Mouse (Mus musculus) left cerebral cortex, postnatal 10 days (tissue): Measurements from ENCODE around the gene Hdac4. TPM values are rescaled to one million over a fixed set of nuclear protein-coding genes. Genes with fewer than 3 reads are reported as not detected.

Experiments used
- DNase-seq, 2 experiments: peaks; one replicate each; pipeline ENCODE4 v3.0.0; 2021 to 2022; ENCODE audit warnings: low spot score in 2 of 2, mixed read lengths in 1 of 2; ENCODE audit errors: extremely low spot score in 1 of 2
- intact Hi-C: fragments of 180-260 bp; cut with DNase I; formaldehyde crosslinking; loops from one replicate; pipeline ENCODE4 v1.15.1; 2025
- total RNA-seq, 2 experiments: library from RNA; stranded (reverse); gene quantifications; 2 replicates each; pipeline ENCODE4 v1.2.3; 2021

Hdac4 gene
- total RNA-seq, 2 experiments from 2014 or later = 98.1 to 98.7 TPM

DNA sequence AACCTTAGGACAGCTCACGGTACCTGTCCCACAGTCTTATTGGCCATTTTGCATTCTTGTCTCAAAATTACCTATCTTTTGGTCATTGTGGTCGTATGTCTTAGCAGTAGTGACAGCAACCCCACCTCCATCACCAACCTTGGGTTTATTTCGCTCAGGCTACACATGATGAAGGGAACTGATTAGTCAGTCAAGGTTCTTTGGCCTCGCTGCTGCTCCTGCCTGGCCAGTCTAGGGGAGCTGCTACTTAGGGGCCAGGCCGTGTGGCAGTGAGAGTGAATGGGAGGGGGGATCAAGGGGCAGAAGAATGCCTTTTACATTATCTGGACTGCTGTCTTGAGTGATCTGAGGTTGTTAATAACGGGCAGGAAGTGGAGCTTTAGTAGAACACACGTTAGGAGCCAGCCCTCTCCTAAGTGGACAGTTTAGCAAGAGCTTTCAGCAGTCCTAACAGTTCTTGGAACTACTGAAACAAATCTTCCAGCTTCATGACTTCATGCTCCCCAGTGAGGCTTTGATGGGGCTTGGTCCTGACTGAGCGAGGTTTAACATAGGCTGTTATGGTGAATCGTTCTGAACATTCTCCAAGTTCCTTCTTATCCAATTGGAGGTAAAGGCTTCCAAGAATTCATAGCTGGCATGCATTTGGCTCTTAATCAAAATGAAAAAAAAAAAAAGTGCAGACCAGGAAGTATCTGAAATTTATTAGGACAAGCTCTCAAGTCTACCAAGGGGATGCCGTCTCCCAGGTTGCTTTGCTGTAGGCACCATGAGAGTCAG, 267.8 kb downstream of the Hdac4 start:
- intact Hi-C loops = no loop called here
- no peak for DNase-seq

DNA sequence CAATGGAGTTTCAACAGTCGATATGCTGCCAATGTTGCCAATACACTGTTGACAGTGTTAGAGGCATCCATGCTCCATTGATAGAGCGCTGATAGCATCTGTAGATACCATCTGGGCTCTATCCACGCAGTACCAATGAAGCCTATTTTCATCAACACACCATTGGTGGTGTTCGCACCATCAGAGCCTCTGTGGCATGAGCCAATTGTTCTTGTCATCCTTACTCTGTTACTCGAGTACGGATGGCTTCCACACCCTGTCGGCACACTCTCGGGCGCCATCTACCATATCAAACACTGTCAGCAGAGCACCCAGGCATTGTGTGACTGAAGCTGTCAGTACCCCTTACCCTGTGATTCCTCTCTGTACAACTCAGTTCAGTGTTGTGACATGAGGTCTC, 271.9 kb downstream of the Hdac4 start:
- no peak for DNase-seq
- intact Hi-C loops = no loop called here

DNA sequence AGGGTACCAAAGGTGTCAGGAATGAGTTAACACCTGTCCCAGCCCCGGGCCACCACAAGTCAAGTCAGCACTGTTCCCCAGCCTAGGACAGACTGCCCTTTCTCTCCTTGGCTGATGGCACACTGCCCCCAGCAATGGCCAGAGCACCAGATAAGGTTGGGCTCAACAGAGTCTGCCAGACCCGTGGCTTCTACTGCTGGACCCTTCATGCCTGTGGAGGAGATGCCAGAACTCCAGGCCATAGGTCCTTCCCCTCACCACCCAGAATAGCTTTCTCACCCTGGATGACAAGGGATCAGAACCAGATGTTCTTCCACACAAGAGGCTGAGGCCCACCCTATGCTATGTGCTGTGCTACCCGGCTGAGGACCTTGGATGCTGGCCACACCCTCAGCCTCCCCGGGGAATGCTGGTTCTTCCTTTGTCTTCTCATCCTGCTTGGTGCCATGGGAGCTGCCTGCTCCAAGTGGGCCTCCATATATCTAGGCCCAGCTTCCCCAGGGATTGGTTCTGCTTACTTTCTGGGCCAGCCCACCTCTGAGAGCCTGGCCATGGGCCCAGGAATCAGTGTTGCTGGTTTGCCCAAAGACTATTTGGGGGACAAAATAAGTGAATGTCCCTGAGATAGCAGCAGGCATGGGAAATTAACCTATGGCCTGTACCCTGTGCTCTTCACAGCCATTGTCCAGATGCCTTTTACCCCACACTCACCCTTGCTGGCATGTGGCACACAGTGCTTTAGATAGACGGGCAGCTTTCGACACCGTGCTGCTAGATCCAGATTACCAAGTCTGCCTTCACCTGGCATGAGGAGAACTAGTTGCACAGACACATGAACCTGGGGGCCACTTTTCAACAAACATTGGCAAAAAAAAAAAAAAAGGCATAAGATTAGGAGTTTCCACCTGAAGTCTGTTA, 273.0 kb downstream of the Hdac4 start:
- no peak for DNase-seq
- intact Hi-C loops = no loop called here

DNA sequence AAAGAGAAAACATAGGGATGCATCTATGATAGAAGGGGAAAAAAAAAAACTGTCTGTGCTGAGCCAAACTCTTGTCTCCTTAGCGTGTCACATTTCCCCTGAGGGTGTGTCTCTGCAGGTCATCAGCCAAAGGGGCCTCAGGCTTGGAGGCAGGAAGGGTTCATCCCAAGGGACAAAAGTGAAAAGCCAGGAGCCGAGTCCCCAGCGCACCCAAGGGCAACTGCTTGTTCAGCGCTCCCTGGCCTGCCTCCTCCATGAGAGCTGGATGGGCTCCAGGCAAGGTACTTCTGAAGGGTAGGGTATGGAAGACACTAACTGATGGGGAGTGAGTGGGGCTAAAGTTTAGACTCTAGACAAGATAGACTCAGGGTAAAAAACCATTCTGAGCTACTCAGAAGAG, 273.8 kb downstream of the Hdac4 start:
- DNase-seq = no peak
- intact Hi-C loops = no loop called here

DNA sequence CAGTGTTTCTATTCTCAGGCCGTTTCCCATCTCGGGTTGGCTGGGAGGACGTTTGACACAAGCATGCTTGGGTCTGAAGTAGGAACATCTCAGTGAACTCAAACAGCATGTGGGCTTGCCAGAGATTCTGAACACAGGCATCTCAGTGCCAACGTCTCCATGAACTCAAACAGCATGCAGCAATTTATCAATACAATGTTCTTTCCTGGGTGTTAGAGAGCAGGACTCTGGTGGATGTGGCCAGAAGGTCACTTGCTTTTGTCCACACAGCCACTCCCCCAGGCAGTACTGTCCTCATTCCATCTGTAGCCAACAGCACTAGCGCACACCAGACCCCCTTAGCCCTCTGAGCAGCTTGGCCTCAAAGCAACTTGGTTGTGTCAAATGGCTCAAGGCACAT, 274.2 kb downstream of the Hdac4 start:
- intact Hi-C loops = no loop called here
- DNase-seq = no peak

DNA sequence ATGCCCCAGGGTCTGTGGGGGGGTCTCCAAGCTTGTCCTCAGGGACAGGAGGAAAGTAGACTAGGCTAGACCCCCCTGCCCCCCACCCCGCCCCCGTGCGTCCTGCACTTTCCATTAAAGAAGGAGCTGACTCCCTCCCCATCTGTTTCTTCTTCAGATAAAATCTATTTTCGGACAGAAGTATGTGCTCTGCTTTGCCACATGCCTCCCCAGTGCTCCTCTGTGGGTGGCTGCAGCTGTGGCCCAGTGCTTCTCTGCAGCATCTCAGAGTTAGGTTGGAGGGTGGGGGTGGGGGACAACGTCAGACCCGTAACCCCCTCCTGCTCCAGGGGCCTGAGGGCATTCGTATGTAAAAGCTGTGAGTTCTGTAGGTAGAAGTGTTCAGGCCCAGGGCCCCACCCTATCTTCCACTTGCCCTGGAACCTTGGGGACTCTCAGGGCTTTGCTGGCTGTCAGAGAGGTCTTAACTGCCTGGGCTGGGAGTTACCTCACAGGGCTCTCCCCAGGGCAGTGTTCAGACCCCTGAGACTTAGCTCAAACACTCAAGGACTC, 275.4 kb downstream of the Hdac4 start:
- DNase-seq = no peak
- intact Hi-C loops = no loop called here

DNA sequence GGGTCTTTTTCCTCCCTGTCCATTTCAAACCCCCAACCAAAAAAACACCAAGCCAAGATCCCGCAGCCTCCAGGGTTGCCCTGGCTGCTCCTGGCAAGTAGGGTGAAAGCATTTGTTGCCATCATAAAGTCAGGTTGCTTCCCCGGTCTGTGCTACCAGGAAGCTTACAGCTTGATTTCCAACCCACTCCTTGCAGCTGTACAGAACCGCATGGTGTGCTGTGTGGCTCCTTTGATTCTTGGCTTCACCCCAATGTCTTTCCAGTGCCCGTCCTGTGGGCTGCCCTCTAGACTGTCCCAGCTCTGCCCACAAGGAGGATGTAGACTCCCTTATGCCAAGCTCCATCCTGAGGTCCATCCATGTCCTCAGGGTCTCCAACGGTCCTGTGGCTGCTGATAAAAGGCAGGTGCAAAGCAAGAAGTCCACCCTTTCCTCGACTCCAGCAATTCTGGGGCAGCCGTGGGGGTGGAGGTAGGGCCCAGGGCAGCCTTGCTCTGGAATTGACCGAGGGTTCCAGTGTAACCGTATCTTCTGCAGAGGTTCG, 277.2 kb downstream of the Hdac4 start:
- intact Hi-C loops = no loop called here
- DNase-seq = no peak

DNA sequence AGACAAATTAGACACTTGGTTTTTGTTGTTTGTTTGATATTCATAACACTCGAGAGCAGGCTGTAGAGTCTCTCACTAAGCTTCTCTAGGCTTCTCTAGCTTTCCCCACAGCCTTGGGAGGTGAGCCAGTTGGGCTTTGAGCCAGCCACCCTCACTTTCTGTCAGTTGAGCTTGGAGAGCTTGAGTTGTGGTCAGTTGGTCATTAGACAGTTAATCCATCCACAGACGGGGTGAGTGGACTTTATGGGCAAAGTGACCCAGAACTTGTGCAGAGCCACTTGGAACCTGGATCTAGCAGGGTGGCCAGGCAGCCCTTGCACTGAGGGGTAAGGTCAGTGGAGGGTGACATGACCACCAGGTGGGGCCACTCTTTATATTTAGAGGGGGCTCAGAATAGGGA, 277.9 kb downstream of the Hdac4 start:
- no peak for DNase-seq
- intact Hi-C loops = no loop called here

DNA sequence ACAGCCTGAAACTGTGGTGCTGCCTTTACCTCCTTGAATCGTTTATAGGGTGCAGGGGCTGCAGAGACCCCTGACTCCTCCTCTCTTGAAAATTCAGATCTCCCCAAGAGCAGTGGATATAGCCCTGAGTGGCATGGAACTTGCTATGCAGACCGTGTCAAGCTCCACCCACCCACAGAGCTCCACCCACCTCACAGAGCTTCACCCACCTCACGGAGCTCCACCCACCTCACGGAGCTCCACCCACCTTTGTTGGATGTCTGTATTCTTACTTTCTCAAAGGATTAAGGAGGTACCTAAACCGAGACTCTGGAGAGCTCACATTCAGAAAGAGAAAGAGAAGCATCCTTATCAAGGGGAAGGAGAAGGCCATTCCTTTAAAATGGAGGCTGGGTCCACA, 279.5 kb downstream of the Hdac4 start:
- DNase-seq = no peak
- intact Hi-C loops = no loop called here

DNA sequence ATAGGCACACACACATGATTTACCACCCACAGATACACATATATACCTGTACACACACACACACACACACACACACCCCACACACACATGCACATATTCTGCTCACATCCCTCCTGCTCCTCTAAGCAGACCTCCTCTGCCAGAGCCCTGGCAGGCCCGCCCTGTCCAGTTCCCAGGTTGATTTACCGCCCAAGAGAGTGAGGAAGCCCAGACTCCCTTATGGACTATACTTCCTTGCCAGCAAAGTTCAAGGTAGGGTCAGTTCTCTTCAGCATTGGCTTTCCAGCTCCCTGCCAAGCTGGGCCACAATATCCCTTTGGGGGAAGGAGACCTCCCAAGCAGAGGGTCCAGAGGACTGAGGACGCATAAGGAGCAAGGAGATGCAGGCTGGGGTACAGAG, 280.9 kb downstream of the Hdac4 start:
- DNase-seq = no peak
- intact Hi-C loops = no loop called here

DNA sequence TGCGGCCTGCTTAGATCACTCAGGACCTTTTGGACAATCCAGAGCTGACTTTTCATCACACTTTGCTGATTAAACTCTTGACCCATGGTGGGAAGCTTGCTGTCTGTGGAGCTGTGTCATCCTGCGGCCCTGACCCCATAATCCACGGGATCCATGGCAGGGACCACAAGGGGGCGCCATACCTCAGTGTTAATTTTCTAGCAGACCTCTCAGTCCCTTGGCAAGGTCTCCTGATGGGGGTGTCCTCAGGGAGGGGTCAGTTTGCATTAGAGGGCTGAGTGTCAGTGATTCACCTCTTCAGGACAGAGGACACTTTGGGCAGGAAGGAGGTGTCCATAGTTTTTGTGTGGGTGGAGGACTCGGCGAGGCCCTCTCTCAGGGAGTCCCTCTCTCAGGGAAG, 281.6 kb downstream of the Hdac4 start:
- DNase-seq = no peak
- intact Hi-C loops = no loop called here

DNA sequence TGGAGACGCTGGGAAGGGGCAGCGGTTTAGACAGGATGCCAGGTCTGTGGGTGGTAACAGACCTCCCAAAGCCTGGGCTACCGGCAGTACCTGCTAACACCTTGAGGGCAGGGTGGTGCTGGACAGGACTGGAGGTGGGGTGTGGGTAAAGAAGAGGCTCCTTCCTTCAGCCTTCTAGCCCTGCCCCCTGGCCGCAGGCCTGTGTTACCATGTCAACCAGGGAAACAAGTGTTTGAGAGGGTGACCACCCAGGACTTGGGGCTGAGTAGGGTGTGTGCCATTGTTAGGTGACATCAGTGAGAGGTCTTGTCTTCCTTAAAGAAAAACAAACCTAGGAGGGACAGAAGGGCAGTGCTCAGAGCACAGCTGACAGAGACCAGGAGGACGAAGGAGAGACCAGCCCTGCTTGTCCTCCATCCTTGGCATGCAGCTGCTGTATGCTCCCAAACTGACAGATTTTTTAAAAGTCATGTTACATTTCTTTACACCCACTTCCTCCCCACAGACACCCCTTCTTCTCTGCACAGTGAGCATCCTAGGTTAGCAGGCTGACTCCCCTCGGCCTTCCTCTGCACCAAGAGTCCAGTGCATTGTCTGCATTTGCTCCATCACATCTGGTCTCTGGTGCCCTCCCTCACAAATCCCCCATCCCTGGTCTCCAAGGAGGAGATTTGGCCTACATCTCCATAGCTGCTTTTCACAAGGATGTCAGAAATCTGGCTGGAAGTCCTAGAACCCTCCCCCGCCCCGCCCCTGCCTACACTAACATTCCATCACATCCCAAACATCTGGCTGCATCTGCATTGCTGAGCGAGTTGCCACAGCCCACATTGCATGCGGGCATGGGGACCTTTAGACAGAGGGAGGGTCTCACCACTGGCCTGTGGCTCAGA, 283.0 kb downstream of the Hdac4 start:
- intact Hi-C loops = no loop called here
- no peak for DNase-seq

DNA sequence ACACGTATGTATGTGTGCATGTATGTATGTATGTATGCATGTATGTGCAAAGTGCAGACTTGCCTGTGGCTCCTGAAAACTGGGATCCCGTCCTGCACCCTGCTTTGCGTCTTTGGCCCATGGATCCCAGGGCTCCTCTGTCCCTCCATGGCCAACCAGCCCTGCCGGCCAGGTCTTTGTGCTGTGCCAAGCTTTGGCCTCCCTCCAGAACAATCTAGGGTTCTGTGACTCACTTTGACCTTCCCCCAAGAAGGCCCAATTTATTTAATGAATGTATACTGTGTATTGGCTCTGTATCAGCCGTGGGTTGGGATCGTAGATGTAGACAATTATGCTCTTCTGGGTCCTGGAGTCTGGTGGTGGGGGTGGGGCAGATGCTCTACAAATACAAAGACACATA, 290.2 kb downstream of the Hdac4 start:
- no peak for DNase-seq
- intact Hi-C loops = no loop called here

DNA sequence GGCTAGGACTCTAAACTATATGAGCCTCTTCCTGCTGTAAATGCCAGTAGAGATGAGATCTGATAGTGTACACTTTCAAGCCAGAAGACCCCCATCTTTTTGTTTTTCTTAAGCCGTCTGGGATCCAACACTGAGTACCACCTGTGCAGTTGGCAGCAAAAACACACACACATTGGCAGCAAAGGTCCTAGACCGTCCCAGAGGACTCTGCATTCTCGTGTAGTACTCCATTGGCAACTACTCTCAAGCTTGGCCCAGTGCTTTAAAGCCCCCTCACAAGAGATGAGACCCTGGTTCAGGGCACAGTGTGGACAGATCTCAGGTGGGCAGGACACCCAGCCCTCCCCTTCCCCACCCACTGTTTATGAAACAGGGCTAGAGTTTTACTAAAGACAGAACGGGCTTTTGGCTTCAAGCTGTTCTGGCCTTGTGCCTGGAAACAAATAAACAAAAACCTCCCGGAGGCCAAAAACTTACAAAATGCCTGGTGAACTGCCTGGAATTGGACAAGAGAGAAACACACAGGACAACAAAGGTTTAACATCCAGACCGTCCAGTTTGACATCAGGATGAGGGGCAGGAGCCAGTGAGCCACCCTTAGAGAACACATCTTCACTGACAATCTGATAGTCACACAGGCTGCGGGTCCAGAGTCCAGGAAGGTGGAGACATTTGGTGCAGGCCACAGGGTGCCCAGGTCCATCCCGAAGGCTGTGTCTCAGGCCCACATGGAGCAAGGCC, 292.1 kb downstream of the Hdac4 start:
- intact Hi-C loops = no loop called here
- DNase-seq = no peak

DNA sequence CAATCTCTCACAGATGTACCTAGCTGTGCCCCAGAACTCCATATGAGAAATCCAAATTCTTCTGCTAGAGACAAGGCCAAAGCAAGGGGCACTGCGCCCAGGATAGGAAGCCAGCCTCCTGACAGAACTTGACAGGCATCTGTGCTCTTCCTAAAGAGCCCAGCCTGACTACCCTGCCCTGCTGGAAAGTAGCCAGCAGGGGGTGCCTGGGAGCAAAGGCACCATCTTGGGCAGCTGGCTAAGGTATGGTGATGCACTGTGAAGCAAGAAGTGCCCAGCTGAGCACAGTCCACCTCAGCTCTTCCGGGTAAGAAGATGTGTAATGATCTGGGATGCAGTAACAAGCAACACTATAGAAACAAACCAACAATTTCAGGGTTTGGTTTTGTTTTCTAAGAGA, 298.4 kb downstream of the Hdac4 start:
- intact Hi-C loops = no loop called here
- DNase-seq = no peak

DNA sequence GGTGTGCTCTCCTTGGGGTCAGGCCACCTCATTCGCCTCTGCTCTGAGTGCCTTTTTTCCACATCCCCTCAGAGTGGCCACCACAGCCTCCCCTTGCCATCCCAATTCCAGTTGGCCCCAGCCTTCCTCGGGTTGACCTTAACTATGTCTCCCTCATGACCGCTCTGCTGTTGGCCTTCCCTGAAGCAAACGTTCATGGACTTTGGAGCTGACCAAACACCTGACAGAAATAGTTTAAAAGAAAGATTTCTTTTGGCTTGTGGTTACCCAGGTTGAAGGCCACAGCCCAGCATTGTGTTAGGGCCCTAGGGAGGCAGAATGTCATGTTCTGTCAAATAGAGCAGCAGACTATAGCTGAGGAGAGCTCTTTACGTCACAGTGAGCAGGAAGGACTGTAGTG, 301.2 kb downstream of the Hdac4 start:
- intact Hi-C loops = no loop called here
- DNase-seq = no peak

DNA sequence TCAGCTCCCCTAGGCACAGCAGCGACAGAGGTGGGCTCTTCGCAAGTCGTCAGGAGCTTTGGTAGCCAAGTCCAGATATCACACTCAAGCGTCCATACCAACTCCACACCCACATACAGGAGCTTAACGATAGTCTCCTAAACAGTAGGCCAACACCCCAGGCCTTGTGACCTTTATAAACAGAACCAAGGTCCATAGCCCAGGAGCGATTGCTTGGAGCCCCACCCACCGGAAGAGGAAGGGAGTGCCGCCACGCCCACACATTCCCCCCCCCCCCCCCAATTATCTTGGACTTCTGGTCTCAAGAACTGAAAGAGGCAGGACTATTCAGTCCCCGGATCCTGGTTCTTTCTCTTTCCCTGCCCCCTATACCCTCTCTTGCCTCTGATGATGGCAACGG, 301.9 kb downstream of the Hdac4 start:
- no peak for DNase-seq
- intact Hi-C loops = no loop called here

DNA sequence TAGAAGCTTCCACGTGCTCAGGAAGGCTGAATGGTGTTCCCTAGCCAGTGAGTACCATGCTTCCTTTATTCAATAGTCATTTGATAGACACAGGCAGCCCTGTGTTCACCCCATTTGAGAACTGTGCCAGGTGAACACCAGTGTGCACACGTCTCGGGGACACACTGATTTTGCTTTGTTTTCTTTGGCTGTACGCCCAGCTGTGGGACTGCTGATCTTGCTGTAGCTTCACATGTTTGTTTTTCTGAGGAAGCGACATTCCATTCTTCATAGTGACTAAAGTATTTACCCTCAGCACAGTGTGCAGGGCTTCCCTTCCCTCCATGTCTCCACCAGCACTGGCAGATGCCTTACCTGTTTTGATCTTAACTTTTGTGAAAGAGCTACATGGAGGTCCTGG, 312.4 kb downstream of the Hdac4 start:
- intact Hi-C loops = no loop called here
- peak in 1 of 2 experiments; percentile 56 for DNase-seq
